Mouse (Mus musculus) left cerebral cortex, postnatal 14 days (tissue): Measurements from ENCODE around the gene Ndufaf8. TPM values are rescaled to one million over a fixed set of nuclear protein-coding genes. Genes with fewer than 3 reads are reported as not detected.

Experiments used
- microRNA-seq, 2 experiments: library from miRNA; unstranded; fragments of <30 nt; microRNA quantifications; one replicate each; pipeline ENCODE4 v1.2.0; 2022
- total RNA-seq, 2 experiments: library from RNA; stranded (reverse); gene quantifications; 2 replicates each; pipeline ENCODE4 v1.2.3; 2021

Gene Ndufaf8
- total RNA-seq, 2 experiments from 2014 or later: 35.3 to 39.1 TPM

Small RNAs within 50 kb of the gene (microRNA-seq; reads per million reads assigned to microRNA genes)
- 0 reads per million in 2 experiments for gene Gm25948

Other genes with a start within 250 kb of the Ndufaf8 start
- gene Chmp6, start 185.5 kb upstream of the Ndufaf8 start, total RNA-seq: 10 to 100 TPM; 37.0 to 47.7 TPM
- 100 to 1,000 TPM; 197 to 200 TPM for gene Baiap2, start 156.2 kb upstream of the Ndufaf8 start, total RNA-seq
- gene Aatk, start 51.8 kb upstream of the Ndufaf8 start, total RNA-seq: 100 to 1,000 TPM; 171 to 185 TPM
- gene Cep131, start 12.1 kb upstream of the Ndufaf8 start, total RNA-seq: 10 to 100 TPM; 29.5 to 41.7 TPM
- gene Tepsin, start 197 bp upstream of the Ndufaf8 start, total RNA-seq: 10 to 100 TPM; 18.4 to 18.7 TPM
- 10 to 100 TPM; 94.9 to 95.2 TPM for gene Slc38a10, start 52.4 kb downstream of the Ndufaf8 start, total RNA-seq
- 10 to 100 TPM; 16.4 to 17.6 TPM for gene Bahcc1, start 134.0 kb downstream of the Ndufaf8 start, total RNA-seq
- 1,000 to 10,000 TPM; 1,748 to 1,778 TPM for gene Actg1, start 249.6 kb downstream of the Ndufaf8 start, total RNA-seq